Mouse (Mus musculus) testis, adult 2 months (tissue): ENCODE measurements around the gene Pfkfb2.

Experiments
- CTCF ChIP-seq: fragments of 200-500 bp; IDR thresholded peaks from 2 replicates; pipeline ENCODE4 v1.5.1; 2012; ENCODE audit warnings: low read depth, mild to moderate bottlenecking, inconsistent platforms, low read length, moderate library complexity; ENCODE audit not compliant: control insufficient read depth, insufficient read depth, insufficient replicate concordance
- POLR2A ChIP-seq: fragments of 200-500 bp; IDR thresholded peaks from 2 replicates; pipeline ENCODE4 v1.6.1; 2012; ENCODE audit warnings: low read depth, mild to moderate bottlenecking, inconsistent platforms, low read length, moderate library complexity; ENCODE audit not compliant: control insufficient read depth

DNA sequence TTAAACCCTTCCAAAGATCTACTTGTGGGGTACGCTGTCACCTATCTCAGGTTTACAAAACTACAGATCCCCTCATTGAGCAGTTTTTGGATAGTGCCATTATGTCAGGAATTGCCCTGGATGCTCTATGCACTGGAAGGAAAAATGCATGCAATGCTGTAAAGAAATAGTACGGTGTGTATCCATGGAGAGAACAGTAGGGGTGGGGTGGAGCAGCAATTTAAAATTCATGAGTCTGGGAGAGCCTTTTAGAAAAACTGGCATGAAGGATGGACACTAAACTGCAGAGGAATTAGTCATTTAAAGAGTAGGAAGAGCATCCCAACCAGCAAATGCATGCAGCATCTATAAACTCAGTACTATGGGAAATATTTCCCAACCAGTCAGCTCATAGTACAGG is 2.7 kb downstream of the Pfkfb2 start:
- TF ChIP-seq CTCF = no peak
- no peak for TF ChIP-seq POLR2A
